In the genomic region with DNA sequence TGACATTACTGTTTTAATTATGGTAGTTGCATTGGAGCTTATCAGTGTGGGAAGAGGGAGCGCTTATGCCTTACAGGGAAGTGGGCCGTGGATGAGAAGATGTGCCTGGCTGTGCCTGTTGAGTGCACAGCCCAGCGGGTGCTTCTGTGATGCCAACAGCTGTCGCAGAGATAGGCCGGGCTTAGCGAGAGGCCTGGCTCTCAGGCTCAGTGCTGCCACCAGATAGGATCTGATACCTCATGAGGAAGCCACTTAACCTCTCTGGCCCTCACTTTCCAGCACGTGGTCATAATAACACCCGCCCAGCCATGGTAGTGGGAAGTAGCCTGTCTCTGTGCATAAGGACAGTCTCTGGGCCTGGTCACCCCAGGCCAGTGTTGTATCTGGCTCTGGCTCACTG, we compare ENCODE assay signal across 7 mouse cellular contexts. TPM values are rescaled to one million over a fixed set of nuclear protein-coding genes. Genes with fewer than 3 reads are reported as not detected.
DNase-seq lines count a peak whose midpoint lies in the region; ATAC-seq and TF ChIP-seq lines count a peak whose summit lies in the region.

No protein-coding gene starts in this region.

- ATAC-seq in lung, embryonic 15.5 days (ENCODE audit: borderline replicate concordance, extremely low read depth, low FRiP score, low TSS enrichment): 0 out of 2 replicates have a peak, but pooled peaks have one; percentile 33
- ATAC-seq in heart, embryonic 12.5 days (ENCODE audit: insufficient number of reproducible peaks, low FRiP score): peak; percentile 64
- peak; percentile 87 for ATAC-seq in liver, embryonic 14.5 days (ENCODE audit: insufficient read depth)

- TF ChIP-seq EP300 in liver, embryonic 14.5 days (IDR thresholded peaks at IDR 0.05; ENCODE audit: low read depth): peak; percentile 56

- H3K4me3 ChIP-seq in lung, embryonic 15.5 days: no peak overlapping the region
- no peak overlapping the region for H3K4me3 ChIP-seq in heart, embryonic 12.5 days
- H3K4me3 ChIP-seq in liver, embryonic 14.5 days (ENCODE audit: insufficient read depth in 1 of 2, low read depth in 2 of 2, low read length in 2 of 2): no peak overlapping the region

- H3K36me3 ChIP-seq in lung, embryonic 15.5 days: no peaks in the 10 kb centered on the region; the same call in 1 of the 2 replicates
- no peaks in the 10 kb centered on the region for H3K36me3 ChIP-seq in heart, embryonic 12.5 days
- no peaks in the 10 kb centered on the region for H3K36me3 ChIP-seq in liver, embryonic 14.5 days (replicated peaks; ENCODE audit: control insufficient read depth, insufficient read depth, low read depth)
- H3K36me3 ChIP-seq in splenic B cell, adult 2 months (ENCODE audit: control insufficient read depth, insufficient read depth, low read length, poor library complexity, severe bottlenecking): peaks cover 6% of the 10 kb centered on the region

- DNase-seq in lung, postnatal 10 days: no peak
- DNase-seq in liver, embryonic 14.5 days (ENCODE audit: low read depth in 3 of 3, low spot score in 3 of 3): peak in 1 of 3 experiments; percentile 42
- DNase-seq in splenic B cell, adult 2 months (ENCODE audit: low read depth, low spot score): peak; percentile 70
- no peak for DNase-seq in ovary, postnatal 10 days (ENCODE audit: low spot score)
- no peak for DNase-seq in thymus, postnatal 0 days (ENCODE audit: low spot score)

- no peaks in the 10 kb centered on the region for H3K27me3 ChIP-seq in lung, embryonic 15.5 days
- H3K27me3 ChIP-seq in heart, embryonic 12.5 days (replicated peaks): no peaks in the 10 kb centered on the region
- no peaks in the 10 kb centered on the region for H3K27me3 ChIP-seq in liver, embryonic 14.5 days (ENCODE audit: control insufficient read depth, insufficient read depth, low read length)
- no peaks in the 10 kb centered on the region for H3K27me3 ChIP-seq in splenic B cell, adult 2 months (ENCODE audit: control insufficient read depth, insufficient read depth, low read length, poor library complexity, severe bottlenecking)

- H3K9ac ChIP-seq in lung, embryonic 15.5 days: no peak overlapping the region
- no peak overlapping the region; the same call in 1 of the 2 replicates for H3K9ac ChIP-seq in heart, embryonic 12.5 days
- H3K9ac ChIP-seq in liver, embryonic 14.5 days (replicated peaks): no peak overlapping the region

- peaks cover 64% of the 10 kb centered on the region for H3K4me1 ChIP-seq in lung, embryonic 15.5 days
- peaks cover 44% of the 10 kb centered on the region for H3K4me1 ChIP-seq in heart, embryonic 12.5 days (replicated peaks)
- peaks cover 12 to 23% of the 10 kb centered on the region in 2 experiments for H3K4me1 ChIP-seq in liver, embryonic 14.5 days (replicated peaks; ENCODE audit: control insufficient read depth in 2 of 2, insufficient read depth in 2 of 2, low read length in 1 of 2)

- WGBS in lung, embryonic 15.5 days: 41% methylated on average over 8 of the region's 8 CpGs
- 20% methylated on average over 8 of the region's 8 CpGs for WGBS in heart, embryonic 12.5 days
- 9% methylated on average over 8 of the region's 8 CpGs for WGBS in liver, embryonic 14.5 days (ENCODE audit: insufficient replicate concordance)

- 0 out of 2 replicates have a peak, but pooled peaks have one; percentile 18 for TF ChIP-seq CTCF in liver, embryonic 14.5 days (IDR thresholded peaks at IDR 0.05; ENCODE audit: low read depth)

- no peak overlapping the region for H3K4me2 ChIP-seq in lung, embryonic 15.5 days
- 0 out of 2 replicates have a peak overlapping the region, but pooled peaks have one; percentile 19 for H3K4me2 ChIP-seq in heart, embryonic 12.5 days
- 0 out of 2 replicates have a peak overlapping the region, but pooled peaks have one; percentile 5 for H3K4me2 ChIP-seq in liver, embryonic 14.5 days (ENCODE audit: low read depth)

- H3K9me3 ChIP-seq in lung, embryonic 15.5 days: no peaks in the 10 kb centered on the region
- no peaks in the 10 kb centered on the region for H3K9me3 ChIP-seq in heart, embryonic 12.5 days (replicated peaks)
- H3K9me3 ChIP-seq in liver, embryonic 14.5 days (ENCODE audit: control insufficient read depth, low read length): no peaks in the 10 kb centered on the region

- no peak overlapping the region for H3K27ac ChIP-seq in lung, embryonic 15.5 days
- peak overlapping the region; percentile 70 for H3K27ac ChIP-seq in heart, embryonic 12.5 days (ENCODE audit: poor library complexity, severe bottlenecking)
- no peak overlapping the region for H3K27ac ChIP-seq in liver, embryonic 14.5 days

RNA-seq across cellular contexts. Expression of a gene that starts 33.0 kb away (rescaled TPM):
- polyA plus RNA-seq in lung, embryonic 15.5 days (2015; fragmentation: Nextera tagmentation; extraction: Ambion mirVana): 33.4 and 35.1 TPM in 2 replicates
- 16.7 and 17.7 TPM in 2 replicates for polyA plus RNA-seq in heart, embryonic 12.5 days (2016; fragmentation: Nextera tagmentation; extraction: Ambion mirVana)
- polyA plus RNA-seq in liver, embryonic 14.5 days (2012; rRNA removed): 2.7 and 3.0 TPM in 2 replicates
- 5.4 and 5.8 TPM in 2 replicates for polyA plus RNA-seq in liver, embryonic 14.5 days (2014; fragmentation: Nextera tagmentation; extraction: Ambion mirVana)
- 9.9 and 11.3 TPM in 2 replicates for polyA plus RNA-seq in thymus, postnatal 0 days (2015; fragmentation: Nextera tagmentation; extraction: Ambion mirVana)

Comparison
In these comparisons a context has a peak if more than half of its experiments do, and no peak if none do; other contexts are left out.
1. ATAC-seq: peak in every context shown above with its lines; median percentile 87 in liver, embryonic 14.5 days; 64 in heart, embryonic 12.5 days; 33 in lung, embryonic 15.5 days.